Mouse (Mus musculus) liver, embryonic 14.5 days (tissue): ENCODE measurements around the gene Cysltr2. TPM values are rescaled to one million over a fixed set of nuclear protein-coding genes. Genes with fewer than 3 reads are reported as not detected.

Experiments used
- ATAC-seq: fragments of 200-750 bp; cut with Nextera tagmentation; 2 replicates; pipeline ENCODE4 v1.8.0; 2017; ENCODE audit warnings: moderate number of reproducible peaks, mild to moderate bottlenecking, moderate library complexity; ENCODE audit not compliant: insufficient read depth
- DNase-seq, 3 experiments: peaks; one replicate each; pipeline ENCODE4 v3.0.0-alpha.2; 2012 to 2013; ENCODE audit warnings: low read depth in 3 of 3, low spot score in 3 of 3
- H3K27ac ChIP-seq: fragments of 300-500 bp; sonication (generic); 2 replicates; pipeline ENCODE4 v1.5.1; 2014; ENCODE audit warnings: moderate library complexity, mild to moderate bottlenecking, control low read depth, inconsistent platforms
- H3K27me3 ChIP-seq: fragments of 300-500 bp; sonication (generic); 2 replicates; pipeline ENCODE4 v1.6.1; 2014; ENCODE audit warnings: mild to moderate bottlenecking, low read length, moderate library complexity; ENCODE audit not compliant: control insufficient read depth, insufficient read depth
- H3K36me3 ChIP-seq: fragments of 300-500 bp; sonication (generic); replicated peaks from 2 replicates; pipeline ENCODE4 v1.6.1; 2014; ENCODE audit warnings: low read depth; ENCODE audit not compliant: control insufficient read depth, insufficient read depth
- H3K4me1 ChIP-seq, 2 experiments: fragments of 200-500 bp in 1 of 2; fragments of 300-500 bp in 1 of 2; sonication (generic) in 1 of 2; replicated peaks; 2 replicates each; pipeline ENCODE4 v1.6.1; 2012 to 2014; ENCODE audit warnings: antibody characterized with exemption in 1 of 2, inconsistent platforms in 1 of 2, low read length in 1 of 2; ENCODE audit not compliant: control insufficient read depth in 2 of 2, insufficient read depth in 2 of 2
- H3K4me2 ChIP-seq: fragments of 300-500 bp; sonication (generic); 2 replicates; pipeline ENCODE4 v1.6.1; 2014; ENCODE audit warnings: low read depth, mild to moderate bottlenecking, control low read depth, moderate library complexity
- H3K4me3 ChIP-seq, 2 experiments: fragments of 200-500 bp in 1 of 2; fragments of 300-500 bp in 1 of 2; sonication (generic) in 1 of 2; 2 replicates each; pipeline ENCODE4 v1.5.1; 2012 to 2014; ENCODE audit warnings: low read depth in 2 of 2, low read length in 2 of 2, mild to moderate bottlenecking in 2 of 2, control low read depth in 1 of 2, inconsistent platforms in 1 of 2, moderate library complexity in 1 of 2; ENCODE audit not compliant: insufficient read depth in 1 of 2
- H3K9ac ChIP-seq: fragments of 300-500 bp; sonication (generic); replicated peaks from 2 replicates; pipeline ENCODE4 v1.6.1; 2014; ENCODE audit warnings: mild to moderate bottlenecking, control low read depth, moderate library complexity
- H3K9me3 ChIP-seq: fragments of 300-500 bp; sonication (generic); 2 replicates; pipeline ENCODE4 v1.6.1; 2016; ENCODE audit warnings: low read length, mixed read lengths; ENCODE audit not compliant: control insufficient read depth
- CTCF ChIP-seq: IDR thresholded peaks from 2 replicates; pipeline ENCODE4 v1.5.1; 2016; ENCODE audit warnings: antibody characterized with exemption, low read depth, control low read depth
- EP300 ChIP-seq: IDR thresholded peaks from 2 replicates; pipeline ENCODE4 v1.6.1; 2016; ENCODE audit warnings: antibody characterized with exemption, low read depth
- WGBS: fragments of 180-500 bp; shearing (Covaris S2); extraction: QIAGEN DNeasy Blood & Tissue Kit; methylation state at CpG from one replicate; pipeline ENCODE4 v1.1.7; 2014; ENCODE audit not compliant: insufficient replicate concordance; 5-methylcytosine and 5-hydroxymethylcytosine counted together
- polyA plus RNA-seq, 2 experiments: library from polyadenylated mRNA; depleted of rRNA in 1 of 2; stranded (reverse) in 1 of 2; unstranded in 1 of 2; fragments of >200 nt; fragmentation: Nextera tagmentation in 1 of 2; extraction: Ambion mirVana in 1 of 2; gene quantifications; 2 replicates each; pipeline versions ENCODE4 v1.2.1 to v1.2.3; 2012 to 2014

The Cysltr2 gene
- polyA plus RNA-seq, 2 experiments, result 0.38 to 0.62 TPM

DNA sequence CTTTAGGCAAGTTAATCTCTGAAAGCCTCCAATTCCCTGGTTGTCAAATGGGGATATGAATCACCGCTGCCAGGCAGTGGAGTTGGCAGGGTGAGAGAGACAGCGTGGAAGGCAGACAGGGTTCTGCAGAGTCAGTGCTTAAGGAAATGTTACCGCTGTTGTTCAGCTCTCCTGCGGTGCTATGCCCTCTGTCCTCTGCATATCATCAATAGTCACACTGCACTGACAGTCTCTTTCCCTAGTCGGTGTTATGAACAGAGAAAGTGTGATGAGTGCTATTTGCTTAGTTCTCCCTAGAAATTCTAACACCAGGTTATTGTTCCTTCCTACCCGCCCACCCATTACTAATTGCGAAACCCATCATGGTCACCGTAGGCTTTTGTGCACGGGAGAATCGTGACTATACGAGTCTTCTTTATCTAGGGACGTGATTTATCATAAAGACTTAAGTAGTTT is 65.9 kb downstream of the Cysltr2 start:
- Histone ChIP-seq H3K4me1 (0 out of 4 replicates have a peak, but pooled peaks cover 0 to 2% of the 10 kb centered on the region in 2 experiments), H3K27ac (no peak overlapping the region), H3K4me2 (peak overlapping the region; percentile 26; the same call in 1 of the 2 replicates), H3K36me3 (no peaks in the 10 kb centered on the region), H3K9me3 (no peaks in the 10 kb centered on the region), H3K9ac (no peak overlapping the region), H3K27me3 (no peaks in the 10 kb centered on the region), H3K4me3 (no peak overlapping the region)
- TF ChIP-seq EP300, result no peak
- no peak for TF ChIP-seq CTCF
- DNase-seq (no peak), ATAC-seq (no peak)
- 57% methylated on average over 12 of the region's 12 CpGs for whole genome bisulfite sequencing

DNA sequence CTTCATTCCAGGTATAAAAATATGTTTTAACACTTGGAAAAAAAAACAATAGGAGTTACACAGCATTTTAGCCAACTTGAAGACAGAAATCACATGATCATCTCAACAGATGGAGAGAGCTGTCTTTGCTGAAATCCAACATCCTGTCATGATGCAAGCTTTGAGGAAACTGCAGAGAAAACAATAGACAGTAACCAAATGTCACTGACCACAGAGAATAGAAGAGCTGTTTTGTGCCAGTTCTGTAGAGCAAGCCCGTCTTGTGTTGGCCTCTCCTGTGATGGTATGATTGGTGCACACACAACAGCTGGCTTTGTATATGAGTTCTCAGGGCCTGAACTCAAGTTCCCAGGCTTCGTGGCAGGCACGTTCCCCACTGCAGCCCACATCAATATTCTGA is 68.2 kb downstream of the Cysltr2 start:
- ATAC-seq (no peak), DNase-seq (no peak)
- TF ChIP-seq EP300, result no peak
- no peak for TF ChIP-seq CTCF
- H3K27me3 ChIP-seq, result no peaks in the 10 kb centered on the region
- H3K4me2 ChIP-seq, result no peak overlapping the region
- no peak overlapping the region for H3K4me3 ChIP-seq
- WGBS, result 36% methylated on average over 3 of the region's 3 CpGs
- H3K9me3 ChIP-seq, result no peaks in the 10 kb centered on the region
- no peak overlapping the region for H3K27ac ChIP-seq
- 0 out of 4 replicates have a peak, but pooled peaks cover 0 to 2% of the 10 kb centered on the region in 2 experiments for H3K4me1 ChIP-seq
- no peaks in the 10 kb centered on the region for H3K36me3 ChIP-seq
- H3K9ac ChIP-seq, result no peak overlapping the region

DNA sequence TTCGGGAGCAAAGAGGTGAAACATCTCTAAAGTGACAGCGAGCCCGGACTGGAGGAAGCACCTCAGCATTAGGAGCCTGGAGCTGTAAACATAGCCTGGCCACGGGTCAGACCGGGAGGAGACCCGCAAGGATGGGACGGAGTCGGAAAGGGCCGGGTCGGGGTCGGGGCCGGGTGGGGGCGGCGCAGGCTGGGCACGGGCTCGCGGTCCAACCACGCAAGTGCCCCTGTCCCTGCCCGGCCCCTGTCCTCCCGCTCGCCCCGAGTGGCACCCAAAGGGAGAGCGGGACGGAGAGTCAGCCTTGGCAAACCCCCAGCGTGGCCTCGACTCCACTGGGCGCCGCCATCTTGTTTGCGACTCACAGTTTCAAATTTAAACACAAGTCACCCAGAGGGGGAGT is 68.8 kb downstream of the Cysltr2 start:
- Histone ChIP-seq H3K4me1 (0 out of 4 replicates have a peak, but pooled peaks cover 0 to 2% of the 10 kb centered on the region in 2 experiments), H3K4me3 (no peak overlapping the region), H3K27ac (no peak overlapping the region), H3K9ac (no peak overlapping the region), H3K36me3 (no peaks in the 10 kb centered on the region), H3K4me2 (no peak overlapping the region), H3K9me3 (no peaks in the 10 kb centered on the region), H3K27me3 (no peaks in the 10 kb centered on the region)
- ATAC-seq (no peak), DNase-seq (no peak)
- no peak for TF ChIP-seq CTCF
- TF ChIP-seq EP300, result no peak
- WGBS, result 88% methylated on average over 29 of the region's 29 CpGs

DNA sequence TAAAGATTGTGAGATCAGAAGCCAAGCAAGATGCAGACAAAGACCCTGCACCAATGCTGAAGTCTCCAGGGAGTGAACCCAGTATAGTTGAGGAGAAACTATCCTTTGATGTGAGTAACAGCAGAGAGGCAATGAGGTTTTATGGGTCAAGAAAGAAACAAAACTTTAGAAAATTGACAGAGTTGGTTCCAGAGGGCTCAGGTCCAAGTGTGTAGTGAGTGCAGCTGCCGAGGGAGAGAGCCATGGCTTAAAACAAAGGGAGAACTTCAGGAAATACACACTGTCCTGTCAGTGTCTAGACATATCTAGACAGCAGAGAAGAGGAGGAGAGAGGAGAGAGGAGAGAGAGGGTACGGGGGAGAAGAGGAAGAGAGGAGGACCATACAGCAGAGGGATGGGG is 72.8 kb downstream of the Cysltr2 start:
- Histone ChIP-seq H3K27ac (no peak overlapping the region), H3K4me1 (0 out of 4 replicates have a peak, but pooled peaks cover 0 to 2% of the 10 kb centered on the region in 2 experiments), H3K9me3 (no peaks in the 10 kb centered on the region), H3K27me3 (no peaks in the 10 kb centered on the region), H3K4me3 (no peak overlapping the region), H3K36me3 (no peaks in the 10 kb centered on the region), H3K4me2 (no peak overlapping the region), H3K9ac (no peak overlapping the region)
- DNase-seq (no peak), ATAC-seq (no peak)
- WGBS, result 41% methylated on average over 2 of the region's 2 CpGs
- TF ChIP-seq EP300 (no peak), CTCF (no peak)

Other genes with a start within 250 kb of the Cysltr2 start
- 5.9 and 7.9 TPM in 2 replicates for gene Rcbtb2, start 73.9 kb upstream of the Cysltr2 start, polyA plus RNA-seq (2012; rRNA removed)
- gene Rcbtb2, start 73.9 kb upstream of the Cysltr2 start, polyA plus RNA-seq (2014; fragmentation: Nextera tagmentation; extraction: Ambion mirVana), result 16.0 and 20.3 TPM in 2 replicates
- 1.8 and 2.3 TPM in 2 replicates for gene Lpar6, start 188.8 kb upstream of the Cysltr2 start, polyA plus RNA-seq (2012; rRNA removed)
- 3.2 and 4.1 TPM in 2 replicates for gene Lpar6, start 188.8 kb upstream of the Cysltr2 start, polyA plus RNA-seq (2014; fragmentation: Nextera tagmentation; extraction: Ambion mirVana)